Mouse (Mus musculus) liver, embryonic 12.5 days (tissue): ENCODE results near the gene Gm20441. TPM values are rescaled to one million over a fixed set of nuclear protein-coding genes. Genes with fewer than 3 reads are reported as not detected.
A peak's percentile ranks its signal among the peaks of the same experiment; 100 is the strongest.

Experiments
- ATAC-seq: fragments of 200-750 bp; cut with Nextera tagmentation; 2 replicates; pipeline ENCODE4 v1.8.0; 2017; ENCODE audit warnings: moderate number of reproducible peaks, mild to moderate bottlenecking, moderate library complexity
- H3K27ac ChIP-seq: fragments of 300-500 bp; sonication (generic); 2 replicates; pipeline ENCODE4 v1.5.1; 2016; ENCODE audit warnings: mild to moderate bottlenecking
- H3K27me3 ChIP-seq: fragments of 300-500 bp; sonication (generic); replicated peaks from 2 replicates; pipeline ENCODE4 v1.6.1; 2016; ENCODE audit warnings: mild to moderate bottlenecking, moderate library complexity
- H3K36me3 ChIP-seq: fragments of 300-500 bp; sonication (generic); 2 replicates; pipeline ENCODE4 v1.6.1; 2016; ENCODE audit warnings: mild to moderate bottlenecking, moderate library complexity
- H3K4me1 ChIP-seq: fragments of 300-500 bp; sonication (generic); 2 replicates; pipeline ENCODE4 v1.6.1; 2016
- H3K4me2 ChIP-seq: fragments of 300-500 bp; sonication (generic); 2 replicates; pipeline ENCODE4 v1.6.1; 2016; ENCODE audit warnings: mild to moderate bottlenecking, moderate library complexity
- H3K4me3 ChIP-seq: fragments of 300-500 bp; sonication (generic); 2 replicates; pipeline ENCODE4 v1.5.1; 2016; ENCODE audit warnings: mild to moderate bottlenecking, moderate library complexity
- H3K9ac ChIP-seq: fragments of 300-500 bp; sonication (generic); 2 replicates; pipeline ENCODE4 v1.6.1; 2016; ENCODE audit warnings: mild to moderate bottlenecking, moderate library complexity
- H3K9me3 ChIP-seq: fragments of 300-500 bp; sonication (generic); replicated peaks from 2 replicates; pipeline ENCODE4 v1.6.1; 2016; ENCODE audit warnings: mild to moderate bottlenecking, moderate library complexity
- WGBS: fragments of 180-500 bp; shearing (Covaris S2); methylation state at CpG from one replicate; pipeline ENCODE4 v1.1.7; 2016; ENCODE audit not compliant: insufficient replicate concordance; 5-methylcytosine and 5-hydroxymethylcytosine counted together
- polyA plus RNA-seq: library from polyadenylated mRNA; unstranded; fragments of >200 nt; fragmentation: Nextera tagmentation; extraction: Ambion mirVana; gene quantifications from 2 replicates; pipeline ENCODE4 v1.2.1, GENCODE M21; 2016

Gene Gm20441
- polyA plus RNA-seq, 1 experiment from 2014 or later, result not detected

GRCm38 (mm10) chr10:75756719-75757118 lies 24.0 kb downstream of the Gm20441 start:
- 85% methylated on average over 11 of the region's 11 CpGs for WGBS

DNA sequence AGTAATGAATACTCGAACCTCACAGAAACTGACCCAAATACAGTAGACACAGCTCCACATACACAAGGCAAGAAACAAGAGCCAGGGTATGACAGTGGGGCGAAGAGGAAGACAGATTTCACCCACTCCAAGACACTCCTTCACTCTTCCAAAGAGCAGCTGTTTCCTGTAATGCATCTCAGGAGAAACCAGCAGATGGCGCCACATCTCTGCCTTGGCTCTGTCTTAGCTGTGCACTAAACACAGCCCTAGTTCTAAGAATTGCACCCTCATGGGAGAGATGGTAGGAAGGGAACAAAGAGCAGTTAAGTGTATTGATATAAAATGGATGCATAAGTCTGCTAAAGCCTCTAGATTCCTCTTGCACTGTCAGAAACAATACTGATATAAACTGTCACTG lies 36.7 kb downstream of the Gm20441 start:
- no peaks in the 10 kb centered on the region for H3K9me3 ChIP-seq
- no peak overlapping the region for H3K4me2 ChIP-seq
- no peak overlapping the region for H3K9ac ChIP-seq
- no peak overlapping the region for H3K27ac ChIP-seq
- 42% methylated on average over 3 of the region's 3 CpGs for WGBS
- no peaks in the 10 kb centered on the region for H3K27me3 ChIP-seq
- H3K4me3 ChIP-seq, result no peak overlapping the region
- peak; percentile 75 for ATAC-seq
- H3K4me1 ChIP-seq, result no peaks in the 10 kb centered on the region
- H3K36me3 ChIP-seq, result peaks cover 99% of the 10 kb centered on the region

More at GRCm38 (mm10) chr10:75756719-75757118, 24.0 kb downstream of the Gm20441 start:
- no peak overlapping the region for H3K4me2 ChIP-seq
- no peak overlapping the region for H3K27ac ChIP-seq
- ATAC-seq, result no peak
- H3K4me1 ChIP-seq, result peaks cover 6% of the 10 kb centered on the region
- H3K9ac ChIP-seq, result no peak overlapping the region
- no peaks in the 10 kb centered on the region for H3K27me3 ChIP-seq
- H3K36me3 ChIP-seq, result peaks cover 100% of the 10 kb centered on the region
- no peak overlapping the region for H3K4me3 ChIP-seq
- no peaks in the 10 kb centered on the region for H3K9me3 ChIP-seq

DNA sequence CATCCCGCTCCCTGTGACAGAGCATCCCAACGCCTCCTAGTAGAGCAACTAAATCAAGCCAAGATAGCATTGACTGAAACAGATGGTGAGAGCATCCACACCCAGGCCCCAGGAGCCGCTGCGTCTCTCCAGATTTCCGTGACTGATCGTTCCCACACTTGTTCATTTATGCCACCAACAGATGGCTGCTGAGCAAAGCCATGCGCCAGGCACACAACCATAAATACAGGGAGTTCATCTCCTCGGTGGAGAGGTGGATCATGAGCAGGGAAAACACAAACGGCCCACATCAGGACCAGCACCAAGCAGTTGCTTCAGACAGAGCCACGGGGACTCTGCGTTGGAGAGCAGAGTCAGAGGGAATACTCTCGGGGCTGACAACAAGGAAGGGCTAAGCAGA lies 37.4 kb downstream of the Gm20441 start:
- ATAC-seq, result no peak
- no peaks in the 10 kb centered on the region for H3K4me1 ChIP-seq
- H3K4me2 ChIP-seq, result no peak overlapping the region
- H3K27me3 ChIP-seq, result no peaks in the 10 kb centered on the region
- H3K36me3 ChIP-seq, result peaks cover 99% of the 10 kb centered on the region
- H3K9ac ChIP-seq, result no peak overlapping the region
- H3K27ac ChIP-seq, result no peak overlapping the region
- WGBS, result 85% methylated on average over 12 of the region's 12 CpGs
- H3K9me3 ChIP-seq, result no peaks in the 10 kb centered on the region
- H3K4me3 ChIP-seq, result no peak overlapping the region

DNA sequence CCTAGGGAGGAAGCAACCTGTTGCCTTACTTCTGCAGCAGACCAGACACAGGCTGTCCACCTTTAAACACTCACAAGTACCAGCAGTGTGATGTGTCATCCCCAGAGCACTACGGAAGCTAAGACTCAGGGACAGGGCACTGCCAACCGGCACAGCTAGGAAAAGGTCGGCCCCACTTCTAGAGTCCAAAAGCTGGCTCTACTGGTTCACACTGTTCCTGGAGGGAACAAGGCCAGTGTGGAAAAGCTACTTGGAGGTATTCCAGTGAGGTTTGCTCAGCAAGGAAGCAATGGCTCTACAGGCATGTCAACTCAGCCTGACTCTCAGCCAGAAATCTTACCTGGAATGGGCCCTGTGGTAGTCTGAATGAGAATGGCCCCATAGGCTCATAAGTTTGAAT lies 39.9 kb downstream of the Gm20441 start:
- Histone ChIP-seq H3K9ac (no peak overlapping the region), H3K27me3 (no peaks in the 10 kb centered on the region), H3K27ac (no peak overlapping the region), H3K9me3 (no peaks in the 10 kb centered on the region), H3K36me3 (peaks cover 98% of the 10 kb centered on the region), H3K4me2 (no peak overlapping the region), H3K4me3 (no peak overlapping the region), H3K4me1 (no peaks in the 10 kb centered on the region)
- WGBS, result 91% methylated on average over 3 of the region's 3 CpGs
- no peak for ATAC-seq

GRCm38 (mm10) chr10:75725449-75725848 lies 55.3 kb downstream of the Gm20441 start:
- Histone ChIP-seq H3K4me1 (no peaks in the 10 kb centered on the region), H3K27ac (no peak overlapping the region), H3K9me3 (no peaks in the 10 kb centered on the region), H3K4me3 (no peak overlapping the region), H3K27me3 (no peaks in the 10 kb centered on the region), H3K9ac (no peak overlapping the region), H3K4me2 (no peak overlapping the region), H3K36me3 (peaks cover 96% of the 10 kb centered on the region)
- 88% methylated on average over 7 of the region's 7 CpGs for WGBS
- no peak for ATAC-seq

Other genes with a start within 250 kb of the Gm20441 start
- gene Lrrc75b, start 220.6 kb downstream of the Gm20441 start, polyA plus RNA-seq, result 0.11 and 0.12 TPM in 2 replicates
- 2.6 and 4.7 TPM in 2 replicates for gene Ggt1, start 219.3 kb downstream of the Gm20441 start, polyA plus RNA-seq
- gene Ggt5, start 191.6 kb downstream of the Gm20441 start, polyA plus RNA-seq, result 0.21 and 0.41 TPM in 2 replicates
- 0.69 and 1.1 TPM in 2 replicates for gene Susd2, start 136.9 kb downstream of the Gm20441 start, polyA plus RNA-seq
- 23.7 and 24.4 TPM in 2 replicates for gene Cabin1, start 16.6 kb downstream of the Gm20441 start, polyA plus RNA-seq
- 163 and 171 TPM in 2 replicates for gene Ddt, start 7.5 kb downstream of the Gm20441 start, polyA plus RNA-seq
- gene Gstt3, start 460 bp upstream of the Gm20441 start, polyA plus RNA-seq, result 5.9 and 6.7 TPM in 2 replicates
- 38.4 and 38.5 TPM in 2 replicates for gene Gstt1, start 17.6 kb upstream of the Gm20441 start, polyA plus RNA-seq
- not detected in 2 replicates for gene Gstt4, start 41.6 kb upstream of the Gm20441 start, polyA plus RNA-seq
- gene Gstt2, start 56.5 kb upstream of the Gm20441 start, polyA plus RNA-seq, result 32.8 and 33.9 TPM in 2 replicates
- 1,383 and 1,459 TPM in 2 replicates for gene Mif, start 79.3 kb upstream of the Gm20441 start, polyA plus RNA-seq
- gene Derl3, start 112.5 kb upstream of the Gm20441 start, polyA plus RNA-seq, result 1.4 and 2.5 TPM in 2 replicates
- 99.1 and 109 TPM in 2 replicates for gene Smarcb1, start 140.7 kb upstream of the Gm20441 start, polyA plus RNA-seq
- 101 and 103 TPM in 2 replicates for gene Chchd10, start 152.2 kb upstream of the Gm20441 start, polyA plus RNA-seq
- gene Mmp11, start 155.5 kb upstream of the Gm20441 start, polyA plus RNA-seq, result 5.7 and 6.0 TPM in 2 replicates
- gene Gm867, start 159.7 kb upstream of the Gm20441 start, polyA plus RNA-seq, result 18.9 and 19.6 TPM in 2 replicates
- gene Vpreb3, start 162.1 kb upstream of the Gm20441 start, polyA plus RNA-seq, result 0.27 and 0.98 TPM in 2 replicates
- 0.06 and 0.07 TPM in 2 replicates for gene Gm5134, start 173.6 kb upstream of the Gm20441 start, polyA plus RNA-seq